In the genomic region with DNA sequence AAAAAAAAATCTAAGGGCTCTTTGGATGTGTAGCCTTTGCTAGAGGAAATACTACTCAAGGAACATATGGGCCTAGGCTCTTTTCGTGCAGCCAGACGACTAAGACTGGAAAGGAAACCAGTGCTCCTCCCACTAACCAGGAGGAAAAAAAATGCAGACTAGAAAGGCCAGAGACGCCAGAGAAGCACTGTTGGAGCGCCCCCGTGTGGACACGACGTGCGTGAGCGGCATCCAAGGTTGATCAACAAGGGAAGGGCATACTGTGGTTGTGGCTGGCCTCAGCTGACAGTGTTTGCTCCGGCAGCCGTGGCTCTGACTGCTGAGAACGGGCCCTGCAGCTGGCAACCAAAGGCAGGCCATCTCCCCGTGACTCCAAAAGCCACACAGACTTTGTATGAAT, we compare ENCODE assay signal across 8 mouse cellular contexts. TPM values are rescaled to one million over a fixed set of nuclear protein-coding genes. Genes with fewer than 3 reads are reported as not detected.
DNase-seq lines count a peak whose midpoint lies in the region; ATAC-seq and TF ChIP-seq lines count a peak whose summit lies in the region.

No protein-coding gene starts in this region.

- peak; percentile 61 for DNase-seq in c-Kit-positive CD71-positive TER-119-negative erythroid progenitor cells, embryonic 14.5 days (ENCODE audit: low read depth)
- peak; percentile 94 to 98 for DNase-seq in kidney, postnatal 25 days
- DNase-seq in liver, embryonic 13.5 days: peak; percentile 64
- peak; percentile 96 for DNase-seq in neural tube, embryonic 10.5 days (ENCODE audit: extremely low spot score, low spot score)

- peak overlapping the region; percentile 42; the same call in 1 of the 2 replicates for H3K9ac ChIP-seq in forebrain, embryonic 12.5 days
- H3K9ac ChIP-seq in heart, embryonic 16.5 days (ENCODE audit: low read length): peak overlapping the region; percentile 65
- no peak overlapping the region for H3K9ac ChIP-seq in liver, embryonic 13.5 days
- no peak overlapping the region for H3K9ac ChIP-seq in stomach, embryonic 15.5 days

- TF ChIP-seq CTCF in E14TG2a.4 (conservative IDR thresholded peaks at IDR 0.05; ENCODE audit: low read length): peak; percentile 91

- H3K4me2 ChIP-seq in forebrain, embryonic 12.5 days: peak overlapping the region; percentile 39
- H3K4me2 ChIP-seq in heart, embryonic 16.5 days (ENCODE audit: low read depth, low read length): peak overlapping the region; percentile 57
- H3K4me2 ChIP-seq in liver, embryonic 13.5 days: peak overlapping the region; percentile 34; the same call in 1 of the 2 replicates
- peak overlapping the region; percentile 42 for H3K4me2 ChIP-seq in stomach, embryonic 15.5 days

- H3K9me3 ChIP-seq in E14TG2a.4 (ENCODE audit: low read length): peaks cover 13% of the 10 kb centered on the region
- H3K9me3 ChIP-seq in forebrain, embryonic 12.5 days: no peaks in the 10 kb centered on the region
- H3K9me3 ChIP-seq in heart, embryonic 16.5 days (replicated peaks; ENCODE audit: control insufficient read depth, low read length): no peaks in the 10 kb centered on the region
- no peaks in the 10 kb centered on the region for H3K9me3 ChIP-seq in liver, embryonic 13.5 days (replicated peaks)
- H3K9me3 ChIP-seq in stomach, embryonic 15.5 days: no peaks in the 10 kb centered on the region

- peaks cover 68% of the 10 kb centered on the region for H3K4me1 ChIP-seq in E14TG2a.4 (replicated peaks; ENCODE audit: low read depth, low read length)
- H3K4me1 ChIP-seq in forebrain, embryonic 12.5 days: peaks cover 41% of the 10 kb centered on the region
- H3K4me1 ChIP-seq in heart, embryonic 16.5 days (ENCODE audit: control insufficient read depth, insufficient read depth, low read length): peaks cover 23% of the 10 kb centered on the region
- peaks cover 5% of the 10 kb centered on the region; the same call in 1 of the 2 replicates for H3K4me1 ChIP-seq in liver, embryonic 13.5 days (replicated peaks)
- H3K4me1 ChIP-seq in stomach, embryonic 15.5 days: peaks cover 30% of the 10 kb centered on the region

- under 1% methylated on average over 13 of the region's 13 CpGs for WGBS in forebrain, embryonic 12.5 days
- under 1% methylated on average over 13 of the region's 13 CpGs for WGBS in heart, embryonic 16.5 days
- WGBS in liver, embryonic 13.5 days (ENCODE audit: insufficient replicate concordance): under 1% methylated on average over 13 of the region's 13 CpGs
- 0% methylated on average over 13 of the region's 13 CpGs for WGBS in stomach, embryonic 15.5 days

- H3K4me3 ChIP-seq in E14TG2a.4 (replicated peaks; ENCODE audit: low read length): peak overlapping the region; percentile 50
- no peak overlapping the region for H3K4me3 ChIP-seq in forebrain, embryonic 12.5 days (replicated peaks)
- H3K4me3 ChIP-seq in heart, embryonic 16.5 days (ENCODE audit: low read length): peak overlapping the region; percentile 31
- no peak overlapping the region for H3K4me3 ChIP-seq in liver, embryonic 13.5 days (replicated peaks)
- H3K4me3 ChIP-seq in stomach, embryonic 15.5 days (replicated peaks): peak overlapping the region; percentile 17; the same call in 1 of the 2 replicates

- peak; percentile 58 for ATAC-seq in forebrain, embryonic 12.5 days (ENCODE audit: low FRiP score)
- ATAC-seq in heart, embryonic 16.5 days (replicated peaks; ENCODE audit: extremely low read depth, insufficient read depth, low FRiP score): peak; percentile 56
- no peak for ATAC-seq in liver, embryonic 13.5 days (ENCODE audit: low read depth)
- ATAC-seq in stomach, embryonic 15.5 days (ENCODE audit: insufficient read depth, low FRiP score, low read depth): peak; percentile 61

- peaks cover 4% of the 10 kb centered on the region; the same call in 1 of the 2 replicates for H3K27me3 ChIP-seq in E14TG2a.4 (ENCODE audit: insufficient read depth, low read length)
- H3K27me3 ChIP-seq in forebrain, embryonic 12.5 days: no peaks in the 10 kb centered on the region
- no peaks in the 10 kb centered on the region for H3K27me3 ChIP-seq in heart, embryonic 16.5 days (ENCODE audit: control insufficient read depth, insufficient read depth, low read length)
- peaks cover 17% of the 10 kb centered on the region for H3K27me3 ChIP-seq in liver, embryonic 13.5 days
- H3K27me3 ChIP-seq in stomach, embryonic 15.5 days (replicated peaks): no peaks in the 10 kb centered on the region

- 0 out of 2 replicates have a peak, but pooled peaks cover 3% of the 10 kb centered on the region for H3K36me3 ChIP-seq in E14TG2a.4 (ENCODE audit: insufficient read depth, low read length)
- H3K36me3 ChIP-seq in forebrain, embryonic 12.5 days (replicated peaks): no peaks in the 10 kb centered on the region
- no peaks in the 10 kb centered on the region for H3K36me3 ChIP-seq in heart, embryonic 16.5 days (ENCODE audit: control insufficient read depth, insufficient read depth)
- H3K36me3 ChIP-seq in liver, embryonic 13.5 days: no peaks in the 10 kb centered on the region
- H3K36me3 ChIP-seq in stomach, embryonic 15.5 days: no peaks in the 10 kb centered on the region

- peak overlapping the region; percentile 73; the same call in 1 of the 2 replicates for H3K27ac ChIP-seq in forebrain, embryonic 12.5 days
- peak overlapping the region; percentile 69 for H3K27ac ChIP-seq in heart, embryonic 16.5 days (ENCODE audit: low read length)
- no peak overlapping the region for H3K27ac ChIP-seq in liver, embryonic 13.5 days
- H3K27ac ChIP-seq in stomach, embryonic 15.5 days: peak overlapping the region; percentile 83

RNA-seq across cellular contexts. Expression of a gene that starts 30.8 kb away (rescaled TPM):
- not detected in 2 replicates for polyA plus RNA-seq in forebrain, embryonic 12.5 days (2016; fragmentation: Nextera tagmentation; extraction: Ambion mirVana)
- 0.19 and 0.39 TPM in 2 replicates for polyA plus RNA-seq in heart, embryonic 16.5 days (2015; fragmentation: Nextera tagmentation; extraction: Ambion mirVana)
- polyA plus RNA-seq in liver, embryonic 13.5 days (2015; fragmentation: Nextera tagmentation; extraction: Ambion mirVana): 0.17 and 0.27 TPM in 2 replicates
- 4.6 and 4.9 TPM in 2 replicates for polyA plus RNA-seq in stomach, embryonic 15.5 days (2015; fragmentation: Nextera tagmentation; extraction: Ambion mirVana)

RNA-seq across cellular contexts. Expression of a gene that starts 42.8 kb away (rescaled TPM):
- not detected in 2 replicates for polyA plus RNA-seq in forebrain, embryonic 12.5 days (2016; fragmentation: Nextera tagmentation; extraction: Ambion mirVana)
- polyA plus RNA-seq in heart, embryonic 16.5 days (2015; fragmentation: Nextera tagmentation; extraction: Ambion mirVana): 0.60 and 0.64 TPM in 2 replicates
- 0.06 TPM in 2 replicates for polyA plus RNA-seq in liver, embryonic 13.5 days (2015; fragmentation: Nextera tagmentation; extraction: Ambion mirVana)
- polyA plus RNA-seq in stomach, embryonic 15.5 days (2015; fragmentation: Nextera tagmentation; extraction: Ambion mirVana): 0.14 and 0.27 TPM in 2 replicates

Comparison
In these comparisons a context has a peak if more than half of its experiments do, and no peak if none do; other contexts are left out.
1. H3K4me3 ChIP-seq: peak in E14TG2a.4 (single experiment), heart, embryonic 16.5 days (single experiment) and stomach, embryonic 15.5 days (single experiment); none in forebrain, embryonic 12.5 days (single experiment) and liver, embryonic 13.5 days (single experiment).
2. H3K9ac ChIP-seq: peak in forebrain, embryonic 12.5 days (single experiment) and heart, embryonic 16.5 days (single experiment); none in liver, embryonic 13.5 days (single experiment) and stomach, embryonic 15.5 days (single experiment).
3. Peak in every context shown above with its lines, with median percentiles within 50 percentile points of each other: DNase-seq and H3K4me2 ChIP-seq.